Mouse (Mus musculus): ENCODE results near the gene Rc3h1. TPM values are rescaled to one million over a fixed set of nuclear protein-coding genes. Genes with fewer than 3 reads are reported as not detected.

The Rc3h1 gene
- total and polyA plus RNA-seq, 3 experiments: 6.2 to 15.2 TPM; not detected in 1

- H3K27me3 ChIP-seq (ENCODE audit: control insufficient read depth in 1 of 2, insufficient read depth in 2 of 2, low read length in 2 of 2): no peaks in the 10 kb centered on the region
- H3K27ac ChIP-seq (ENCODE audit: control insufficient read depth, low read depth, low read length): no peak overlapping the region
- no peak overlapping the region for H3K9ac ChIP-seq (ENCODE audit: control insufficient read depth, low read depth, low read length, poor library complexity, severe bottlenecking)
- H3K9me3 ChIP-seq (replicated peaks; ENCODE audit: insufficient read depth, low read length): no peaks in the 10 kb centered on the region
- peaks cover 0 to 3% of the 10 kb centered on the region in 2 experiments; a peak in 1 of 4 replicates for H3K36me3 ChIP-seq (ENCODE audit: control insufficient read depth in 1 of 2, insufficient read depth in 2 of 2, low read length in 2 of 2)
- DNase-seq (ENCODE audit: low read depth, low spot score): peak; percentile 51
- TF ChIP-seq MEF2A (IDR thresholded peaks at IDR 0.05; ENCODE audit: extremely low read depth, insufficient replicate concordance, low read depth, low read length, poor library complexity, severe bottlenecking) (no peak), MYB (IDR thresholded peaks at IDR 0.05; ENCODE audit: low read depth, low read length) (no peak), RAD21 (IDR thresholded peaks at IDR 0.05; ENCODE audit: low read depth, low read length) (peak; percentile 51), SMC3 (IDR thresholded peaks at IDR 0.05; ENCODE audit: low read depth, low read length) (peak; percentile 47), MXI1 (IDR thresholded peaks at IDR 0.05; ENCODE audit: low read depth, low read length) (no peak), CHD2 (IDR thresholded peaks at IDR 0.05; ENCODE audit: low read length) (no peak), BHLHE40 (IDR thresholded peaks at IDR 0.05; ENCODE audit: borderline replicate concordance, low read depth, low read length) (no peak), CTCF (IDR thresholded peaks at IDR 0.05 in 2 of 3, conservative IDR thresholded peaks at IDR 0.05 in 1 of 3; ENCODE audit: control insufficient read depth in 1 of 3, insufficient read depth in 1 of 3, low read depth in 2 of 3, low read length in 3 of 3, poor library complexity in 1 of 3, severe bottlenecking in 1 of 3) (peak in 2 of 3 experiments; percentile 10 to 46; a peak in 2 of 6 replicates), NELFE (IDR thresholded peaks at IDR 0.05; ENCODE audit: low read depth, low read length) (no peak), JUND (IDR thresholded peaks at IDR 0.05; ENCODE audit: low read depth, low read length) (no peak), ZC3H11A (IDR thresholded peaks at IDR 0.05; ENCODE audit: low read depth, low read length) (peak; percentile 48; the same call in 1 of the 2 replicates), NRF1 (IDR thresholded peaks at IDR 0.05; ENCODE audit: insufficient read depth, low read depth, low read length, poor library complexity, severe bottlenecking) (no peak)
- no peaks in the 10 kb centered on the region for H3K79me2 ChIP-seq (ENCODE audit: control insufficient read depth, insufficient read depth, low read length, poor library complexity)
- no peak overlapping the region for H3K4me3 ChIP-seq (ENCODE audit: control insufficient read depth in 1 of 2, insufficient read depth in 1 of 2, low read depth in 2 of 2, low read length in 2 of 2)
- H3K4me1 ChIP-seq (ENCODE audit: control insufficient read depth in 1 of 2, insufficient read depth in 2 of 2, low read length in 2 of 2): no peaks in the 10 kb centered on the region
Measured at GRCm38 (mm10) chr1:160863027-160863426, 43.2 kb upstream of the Rc3h1 start.

- Histone ChIP-seq H3K27ac (ENCODE audit: control insufficient read depth, low read depth, low read length) (peak overlapping the region; percentile 78), H3K9me3 (replicated peaks; ENCODE audit: insufficient read depth, low read length) (no peaks in the 10 kb centered on the region), H3K4me1 (ENCODE audit: control insufficient read depth in 1 of 2, insufficient read depth in 2 of 2, low read length in 2 of 2) (peaks cover 14 to 16% of the 10 kb centered on the region in 2 experiments), H3K27me3 (ENCODE audit: control insufficient read depth in 1 of 2, insufficient read depth in 2 of 2, low read length in 2 of 2) (no peaks in the 10 kb centered on the region), H3K79me2 (ENCODE audit: control insufficient read depth, insufficient read depth, low read length, poor library complexity) (no peaks in the 10 kb centered on the region), H3K36me3 (ENCODE audit: control insufficient read depth in 1 of 2, insufficient read depth in 2 of 2, low read length in 2 of 2) (peaks cover 0 to 21% of the 10 kb centered on the region in 2 experiments; a peak in 2 of 4 replicates), H3K4me3 (ENCODE audit: control insufficient read depth in 1 of 2, insufficient read depth in 1 of 2, low read depth in 2 of 2, low read length in 2 of 2) (no peak overlapping the region), H3K9ac (ENCODE audit: control insufficient read depth, low read depth, low read length, poor library complexity, severe bottlenecking) (no peak overlapping the region)
- DNase-seq (ENCODE audit: low read depth, low spot score): peak; percentile 87
- TF ChIP-seq UBTF (IDR thresholded peaks at IDR 0.05; ENCODE audit: borderline replicate concordance, insufficient read depth, low read depth, low read length) (no peak), POLR2AphosphoS5 (IDR thresholded peaks at IDR 0.05; ENCODE audit: borderline replicate concordance, low read depth, low read length) (no peak), ZC3H11A (IDR thresholded peaks at IDR 0.05; ENCODE audit: low read depth, low read length) (no peak), MEF2A (IDR thresholded peaks at IDR 0.05; ENCODE audit: extremely low read depth, insufficient replicate concordance, low read depth, low read length, poor library complexity, severe bottlenecking) (no peak), MAX (IDR thresholded peaks at IDR 0.05; ENCODE audit: low read length) (no peak), RAD21 (IDR thresholded peaks at IDR 0.05; ENCODE audit: low read depth, low read length) (no peak), SIN3A (IDR thresholded peaks at IDR 0.05; ENCODE audit: low read length) (peak; percentile 69), BHLHE40 (IDR thresholded peaks at IDR 0.05; ENCODE audit: borderline replicate concordance, low read depth, low read length) (no peak), NELFE (IDR thresholded peaks at IDR 0.05; ENCODE audit: low read depth, low read length) (no peak), KAT2A (conservative IDR thresholded peaks at IDR 0.05; ENCODE audit: low read depth, low read length) (no peak), TBP (IDR thresholded peaks at IDR 0.05; ENCODE audit: low read depth, low read length) (0 out of 2 replicates have a peak, but pooled peaks have one; percentile 51), NRF1 (IDR thresholded peaks at IDR 0.05; ENCODE audit: insufficient read depth, low read depth, low read length, poor library complexity, severe bottlenecking) (no peak), MYB (IDR thresholded peaks at IDR 0.05; ENCODE audit: low read depth, low read length) (0 out of 2 replicates have a peak, but pooled peaks have one; percentile 48), ZMIZ1 (IDR thresholded peaks at IDR 0.05; ENCODE audit: low read depth, low read length) (no peak), MAFK (IDR thresholded peaks at IDR 0.05; ENCODE audit: borderline replicate concordance, low read depth, low read length) (no peak), JUND (IDR thresholded peaks at IDR 0.05; ENCODE audit: low read depth, low read length) (no peak), TCF12 (IDR thresholded peaks at IDR 0.05; ENCODE audit: low read depth, low read length) (peak; percentile 83), EP300 (IDR thresholded peaks at IDR 0.05; ENCODE audit: low read depth in 1 of 2, low read length in 2 of 2) (peak; percentile 89 to 90), POLR2A (IDR thresholded peaks at IDR 0.05; ENCODE audit: control insufficient read depth in 1 of 2, insufficient read depth in 1 of 2, low read depth in 1 of 2, low read length in 2 of 2, poor library complexity in 1 of 2) (no peak), HCFC1 (IDR thresholded peaks at IDR 0.05; ENCODE audit: low read depth, low read length) (no peak), CHD1 (IDR thresholded peaks at IDR 0.05; ENCODE audit: low read depth, low read length) (no peak), MXI1 (IDR thresholded peaks at IDR 0.05; ENCODE audit: low read depth, low read length) (no peak; the same call in 1 of the 2 replicates), USF2 (IDR thresholded peaks at IDR 0.05; ENCODE audit: borderline replicate concordance in 1 of 2, insufficient read depth in 1 of 2, low read depth in 1 of 2, low read length in 2 of 2) (no peak), GATA1 (IDR thresholded peaks at IDR 0.05; ENCODE audit: low read depth, low read length) (peak; percentile 92), MYC (IDR thresholded peaks at IDR 0.05; ENCODE audit: low read depth, low read length) (no peak), ELF1 (IDR thresholded peaks at IDR 0.05; ENCODE audit: low read depth, low read length) (no peak)
Measured at GRCm38 (mm10) chr1:160874757-160875156, 31.5 kb upstream of the Rc3h1 start.
